Mouse (Mus musculus) layer of hippocampus, adult 9-10 months (tissue): ENCODE results near the gene St3gal5.
"Not testable (repeated sequence)": the region's sequence is repeated elsewhere in the genome, so short reads cannot be mapped to it uniquely, and the experiment has no call there.

Experiments
- DNase-seq: peaks from one replicate; pipeline ENCODE4 v3.0.0; 2022; ENCODE audit warnings: low spot score

St3gal5 gene

GRCm38 (mm10) chr6:72134850-72135515, 37.6 kb downstream of the St3gal5 start:
- no peak for DNase-seq

- DNase-seq: no peak
Observed at GRCm38 (mm10) chr6:72136016-72136415, 38.6 kb downstream of the St3gal5 start.

- DNase-seq: no peak
Observed at GRCm38 (mm10) chr6:72136543-72136942, 39.2 kb downstream of the St3gal5 start.

GRCm38 (mm10) chr6:72139508-72140193, 42.3 kb downstream of the St3gal5 start:
- DNase-seq: no peak

GRCm38 (mm10) chr6:72140371-72140770, 43.0 kb downstream of the St3gal5 start:
- DNase-seq: no peak

- DNase-seq: no peak
Observed at GRCm38 (mm10) chr6:72141191-72141590, 43.8 kb downstream of the St3gal5 start.

- no peak for DNase-seq
Observed at GRCm38 (mm10) chr6:72142561-72142960, 45.2 kb downstream of the St3gal5 start.

- no peak for DNase-seq
Observed at GRCm38 (mm10) chr6:72144353-72144752, 47.0 kb downstream of the St3gal5 start.

GRCm38 (mm10) chr6:72146803-72147202, 49.4 kb downstream of the St3gal5 start:
- peak; percentile 33 for DNase-seq

- DNase-seq: no peak
Observed at GRCm38 (mm10) chr6:72148721-72149120, 51.3 kb downstream of the St3gal5 start.

GRCm38 (mm10) chr6:72149797-72150196, 52.4 kb downstream of the St3gal5 start:
- no peak for DNase-seq

GRCm38 (mm10) chr6:72152707-72153106, 55.3 kb downstream of the St3gal5 start:
- DNase-seq: no peak

- no peak for DNase-seq
Observed at GRCm38 (mm10) chr6:72153455-72153854, 56.1 kb downstream of the St3gal5 start.

- not testable (repeated sequence) for DNase-seq
Observed at GRCm38 (mm10) chr6:72154008-72154407, 56.6 kb downstream of the St3gal5 start.

GRCm38 (mm10) chr6:72154938-72155531, 57.6 kb downstream of the St3gal5 start:
- DNase-seq: no peak

- DNase-seq: no peak
Observed at GRCm38 (mm10) chr6:72155649-72156048, 58.3 kb downstream of the St3gal5 start.

GRCm38 (mm10) chr6:72158966-72159764, 61.8 kb downstream of the St3gal5 start:
- no peak for DNase-seq

GRCm38 (mm10) chr6:72159861-72160395, 62.5 kb downstream of the St3gal5 start:
- no peak for DNase-seq

- DNase-seq: no peak
Observed at GRCm38 (mm10) chr6:72160991-72161390, 63.6 kb downstream of the St3gal5 start.

GRCm38 (mm10) chr6:72161751-72162150, 64.4 kb downstream of the St3gal5 start:
- no peak for DNase-seq

- DNase-seq: no peak
Observed at GRCm38 (mm10) chr6:72162155-72162890, 64.9 kb downstream of the St3gal5 start.
